Mouse (Mus musculus): ENCODE measurements at regions not wholly inside any gene's neighbourhood (a gene's known extent, or its start where the extent isn't known, plus 50 kb on each side); places are given as distances from the start of the nearest gene placed in this dataset.

DNA sequence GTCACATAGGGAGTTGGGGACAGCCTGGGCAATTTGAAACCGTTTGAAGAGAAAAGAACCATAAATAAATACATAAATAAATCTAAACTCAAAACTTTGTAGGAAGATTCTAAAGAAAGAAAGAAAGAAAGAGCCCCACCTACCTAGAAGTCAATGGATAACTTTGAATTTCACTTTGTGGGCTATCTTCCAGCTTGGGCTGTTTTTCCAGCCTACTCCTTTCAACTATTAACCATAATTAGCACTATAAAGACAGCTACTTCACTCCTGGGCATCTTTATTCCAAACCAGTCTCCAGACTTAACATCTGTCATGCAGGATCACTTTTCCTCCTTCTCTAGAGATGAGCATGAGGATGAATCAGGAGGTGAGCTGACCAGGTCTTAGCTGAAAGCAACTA is 77.6 kb upstream of the Plekhg1 start:
- Histone ChIP-seq H3K36me3 (no peaks in the 10 kb centered on the region), H3K27me3 (no peaks in the 10 kb centered on the region), H3K9ac (no peak overlapping the region), H3K4me1 (no peaks in the 10 kb centered on the region), H3K27ac (no peak overlapping the region), H3K4me3 (no peak overlapping the region), H3K9me3 (no peaks in the 10 kb centered on the region), H3K4me2 (replicated peaks) (no peak overlapping the region)
- no peak for ATAC-seq (ENCODE audit: insufficient number of reproducible peaks, insufficient read depth, low FRiP score, low TSS enrichment)
- whole genome bisulfite sequencing: 52% methylated on average over 1 of the region's 1 CpGs

GRCm38 (mm10) chr10:3663296-3663695 is 76.9 kb upstream of the Plekhg1 start:
- Histone ChIP-seq H3K4me3 (no peak overlapping the region), H3K4me2 (replicated peaks) (no peak overlapping the region), H3K27ac (no peak overlapping the region), H3K9me3 (no peaks in the 10 kb centered on the region), H3K36me3 (no peaks in the 10 kb centered on the region), H3K9ac (no peak overlapping the region), H3K4me1 (no peaks in the 10 kb centered on the region), H3K27me3 (no peaks in the 10 kb centered on the region)
- ATAC-seq (ENCODE audit: insufficient number of reproducible peaks, insufficient read depth, low FRiP score, low TSS enrichment): no peak

DNA sequence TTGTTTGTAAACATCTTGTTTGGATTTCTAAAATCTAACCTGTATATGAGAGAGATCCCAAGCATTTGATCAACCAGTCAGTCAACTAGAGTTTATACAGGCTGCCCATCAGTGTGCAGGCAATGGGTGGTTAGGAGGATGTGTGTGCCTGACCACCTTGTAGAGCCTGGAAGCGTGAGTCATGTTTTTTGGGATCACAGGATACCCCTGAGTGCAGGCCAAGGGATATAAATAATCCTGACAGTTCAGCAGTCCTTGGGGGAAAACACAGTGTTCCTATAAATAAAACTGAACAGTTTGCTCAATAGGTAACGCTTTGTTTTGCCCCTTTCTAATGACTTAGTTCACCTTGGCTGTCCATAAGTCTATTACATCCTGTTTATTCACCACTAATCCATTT is 55.7 kb upstream of the Plekhg1 start:
- H3K36me3 ChIP-seq: no peaks in the 10 kb centered on the region
- H3K27ac ChIP-seq: no peak overlapping the region
- no peaks in the 10 kb centered on the region for H3K9me3 ChIP-seq
- no peak overlapping the region for H3K9ac ChIP-seq
- H3K4me2 ChIP-seq (replicated peaks): no peak overlapping the region
- no peaks in the 10 kb centered on the region for H3K4me1 ChIP-seq
- no peaks in the 10 kb centered on the region for H3K27me3 ChIP-seq
- ATAC-seq (ENCODE audit: insufficient number of reproducible peaks, insufficient read depth, low FRiP score, low TSS enrichment): no peak
- no peak overlapping the region for H3K4me3 ChIP-seq
- WGBS: 73% methylated on average over 2 of the region's 2 CpGs

Measured in embryonic facial prominence, embryonic 12.5 days (tissue).